Mouse (Mus musculus): Measurements from ENCODE around the gene Hsd17b3. TPM values are rescaled to one million over a fixed set of nuclear protein-coding genes. Genes with fewer than 3 reads are reported as not detected.

Gene Hsd17b3
- not detected for total RNA-seq (2021)

DNA sequence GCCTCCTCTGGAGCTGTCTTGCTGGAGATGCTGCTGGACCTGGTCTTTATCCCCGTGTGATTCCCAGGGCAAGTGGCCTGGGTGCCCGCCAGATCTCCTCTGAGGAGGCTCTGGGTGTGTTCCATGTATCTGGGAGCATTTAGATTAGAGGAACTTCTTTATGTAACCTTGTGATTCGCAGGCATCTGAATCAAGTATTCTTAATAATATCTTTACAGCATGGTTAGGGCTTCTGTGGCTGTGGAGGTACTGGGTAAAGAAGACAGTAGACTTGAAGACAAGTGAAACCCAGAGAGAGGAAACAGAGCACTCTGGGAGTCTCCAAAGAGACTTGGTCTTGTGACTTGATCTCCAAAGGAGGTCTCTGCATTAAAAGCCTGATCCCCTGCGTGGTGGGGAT is at the start of gene Hsd17b3:
Gene Hsd17b3 (minus strand): TSS at position 101 of the 400 bp plus-strand sequence.
- intact Hi-C loops (cut with DNase I) = no loop called here
- no peak for DNase-seq

DNA sequence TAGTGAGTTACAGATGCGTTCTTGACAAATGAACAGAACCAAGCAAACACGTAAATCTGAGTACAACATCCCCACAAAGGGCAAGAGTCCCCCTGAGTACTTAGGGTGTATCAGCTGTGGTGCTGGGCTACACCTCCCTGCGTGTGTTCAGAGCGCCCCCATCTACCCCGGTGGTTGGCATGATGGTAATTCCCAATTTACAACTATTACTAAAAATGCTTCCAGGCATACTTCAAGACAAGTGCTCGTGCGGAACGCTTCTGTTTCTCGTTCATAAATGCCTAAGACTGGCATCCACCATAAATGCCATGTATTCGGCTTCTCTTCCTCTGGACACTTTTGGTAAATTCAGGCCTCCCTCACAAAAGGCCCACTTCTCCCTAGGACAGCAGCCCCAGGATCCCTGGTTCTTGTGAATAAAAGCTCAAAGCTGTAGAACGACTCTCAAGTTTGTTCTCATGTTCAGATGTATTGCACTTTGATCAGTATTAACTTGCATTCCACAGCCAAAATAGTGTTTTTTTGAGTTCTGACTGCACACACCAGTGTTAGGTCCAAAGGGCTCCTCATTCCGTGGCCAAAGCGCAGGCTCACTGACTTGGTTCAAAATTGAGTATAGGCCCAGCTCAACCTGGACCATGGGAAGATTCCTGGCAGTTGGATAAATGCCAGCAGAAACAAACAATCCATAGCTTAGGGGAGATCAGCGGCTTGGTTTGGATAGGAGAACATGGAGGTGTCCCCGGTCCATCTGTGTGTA is 40.8 kb upstream of the Hsd17b3 start:
- intact Hi-C loops (cut with DNase I) = loop anchor here (2.0 kb wide), 1 partner anchor 29 kb away; no protein-coding TSS in a partner anchor
- peak; percentile 59 to 62 for DNase-seq

DNA sequence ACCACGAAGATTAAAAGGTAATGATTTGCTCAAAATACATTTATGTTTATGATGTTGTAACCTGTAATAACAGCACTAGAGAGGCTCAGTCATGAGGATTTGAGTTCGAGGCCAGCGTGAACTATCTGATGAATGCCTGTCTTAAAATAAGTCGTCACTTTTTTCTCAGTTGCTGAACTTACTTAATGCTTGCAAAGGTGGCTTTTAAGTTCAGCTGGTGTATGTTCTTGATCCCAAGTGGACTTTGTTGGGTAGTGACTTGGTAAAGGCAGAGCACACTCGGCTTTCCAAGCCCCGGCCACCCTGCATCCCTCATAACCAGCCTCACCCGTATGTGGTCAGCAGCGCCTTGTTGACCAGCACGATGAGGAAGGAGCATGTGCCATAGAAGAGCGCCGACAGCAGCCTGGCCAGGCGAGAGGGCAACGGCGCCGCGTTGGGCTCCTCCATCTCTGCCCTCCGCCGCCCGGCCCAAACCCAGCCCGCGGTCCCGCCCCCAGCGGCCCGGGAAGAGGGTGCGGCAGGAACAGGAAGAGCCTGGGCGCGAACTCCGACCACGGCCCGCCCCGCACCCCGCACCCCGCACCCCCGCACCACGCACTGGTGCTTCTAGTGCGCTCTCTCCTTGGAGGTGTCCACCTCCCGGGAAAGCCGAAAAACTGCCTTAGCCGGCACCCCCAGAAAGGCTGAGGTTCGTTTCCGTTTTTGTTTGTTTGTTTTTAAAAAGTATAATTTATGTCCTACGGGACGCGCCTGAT is 40.0 kb upstream of the Hsd17b3 start, which contains the start of gene Slc35d2:
Gene Slc35d2 (minus strand): TSS at position 511 of the 758 bp plus-strand sequence.
- intact Hi-C loops (cut with DNase I) = loop anchor here (2.0 kb wide), 1 partner anchor 28 kb away; no protein-coding TSS in a partner anchor
- peak; percentile 66 to 73 for DNase-seq

DNA sequence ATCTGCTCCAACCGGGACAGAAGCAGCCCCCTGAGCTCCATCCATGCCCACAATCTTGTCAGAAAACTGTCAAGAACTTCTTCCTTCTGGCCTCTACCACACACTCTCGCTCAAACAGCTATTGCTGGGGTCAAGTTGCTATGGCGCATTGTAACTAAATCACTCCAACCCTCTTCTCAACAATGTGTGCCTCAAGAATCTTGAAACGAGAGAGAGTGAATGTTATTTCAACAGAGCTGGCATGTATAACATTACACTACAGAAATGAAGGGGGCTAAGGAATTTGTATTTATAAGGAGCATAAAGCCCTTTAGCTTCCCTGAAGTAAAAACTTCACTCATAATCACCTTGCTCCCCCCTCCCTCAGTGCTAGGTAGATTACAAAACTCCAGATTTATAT is 37.3 kb upstream of the Hsd17b3 start:
- no peak for DNase-seq
- intact Hi-C loops (cut with DNase I) = no loop called here

DNA sequence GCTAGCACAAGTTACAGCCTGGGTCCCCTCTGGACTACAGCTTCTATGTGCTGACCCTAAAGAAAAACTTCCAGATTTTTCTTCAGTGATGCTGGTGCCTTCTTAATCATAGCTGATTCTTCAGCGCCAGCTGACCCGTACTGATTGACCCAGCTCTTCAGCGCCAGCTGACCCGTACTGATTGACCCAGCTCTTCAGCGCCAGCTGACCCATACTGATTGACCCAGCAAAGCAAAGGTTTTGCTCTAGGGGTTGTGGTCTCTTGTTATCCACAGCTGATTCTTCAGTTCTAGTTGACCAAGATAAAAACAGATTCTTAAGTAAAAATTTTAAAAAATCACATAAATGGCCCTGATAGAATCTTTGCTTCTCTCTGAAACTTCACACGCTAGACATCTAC is 35.9 kb upstream of the Hsd17b3 start:
- DNase-seq = no peak
- intact Hi-C loops (cut with DNase I) = no loop called here

DNA sequence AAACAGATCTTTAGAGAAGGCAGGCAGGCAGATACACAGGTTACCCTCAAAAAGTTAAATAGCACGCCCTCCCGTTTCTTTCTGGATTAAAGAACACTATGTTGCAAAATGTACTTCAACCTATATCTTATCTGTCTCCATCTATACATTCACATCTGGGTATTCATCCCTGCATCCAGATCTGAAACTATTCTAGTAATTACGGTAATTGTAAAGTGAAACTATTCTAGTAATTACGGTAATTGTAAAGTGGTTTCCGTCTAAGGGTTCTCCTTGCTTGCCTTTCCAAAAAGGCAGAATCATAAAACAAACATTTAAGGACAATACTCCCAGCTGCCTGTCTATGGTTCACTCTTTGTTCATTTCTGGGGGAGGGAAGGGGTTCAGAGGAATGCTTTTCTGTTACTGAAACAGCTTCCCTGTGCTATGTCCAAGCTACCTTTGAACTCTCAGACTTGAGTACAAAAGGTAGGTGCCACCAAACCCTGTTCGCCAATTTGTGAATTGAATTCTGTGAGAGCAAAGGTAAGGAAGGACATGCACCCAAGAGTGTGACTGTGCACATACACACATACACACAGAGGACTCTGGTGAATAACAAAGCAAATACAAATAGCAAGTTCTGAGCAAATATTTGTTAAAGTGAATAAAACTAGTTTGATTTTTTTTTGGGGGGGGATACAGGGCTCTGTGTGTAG is 34.6 kb upstream of the Hsd17b3 start:
- intact Hi-C loops (cut with DNase I) = no loop called here
- DNase-seq = no peak

DNA sequence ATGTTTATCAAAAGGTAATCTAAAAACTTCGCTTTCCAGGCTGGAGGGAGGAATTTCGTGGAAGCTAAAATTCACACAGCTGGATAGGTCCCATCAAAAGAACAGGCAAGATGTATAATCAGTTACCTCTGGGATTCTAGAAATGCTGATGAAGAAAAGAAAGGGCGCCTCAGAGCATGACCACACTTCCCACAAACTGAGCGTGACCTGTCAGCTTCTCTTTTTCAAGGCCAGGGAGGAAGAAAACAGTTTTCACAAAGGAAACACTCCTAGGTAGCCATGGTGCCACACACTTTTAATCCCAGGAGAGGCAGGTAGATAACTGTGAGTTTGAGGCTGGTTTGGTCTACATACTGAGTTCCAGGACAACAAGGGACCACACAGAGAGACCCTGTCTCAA is 31.7 kb upstream of the Hsd17b3 start:
- intact Hi-C loops (cut with DNase I) = no loop called here
- no peak for DNase-seq

DNA sequence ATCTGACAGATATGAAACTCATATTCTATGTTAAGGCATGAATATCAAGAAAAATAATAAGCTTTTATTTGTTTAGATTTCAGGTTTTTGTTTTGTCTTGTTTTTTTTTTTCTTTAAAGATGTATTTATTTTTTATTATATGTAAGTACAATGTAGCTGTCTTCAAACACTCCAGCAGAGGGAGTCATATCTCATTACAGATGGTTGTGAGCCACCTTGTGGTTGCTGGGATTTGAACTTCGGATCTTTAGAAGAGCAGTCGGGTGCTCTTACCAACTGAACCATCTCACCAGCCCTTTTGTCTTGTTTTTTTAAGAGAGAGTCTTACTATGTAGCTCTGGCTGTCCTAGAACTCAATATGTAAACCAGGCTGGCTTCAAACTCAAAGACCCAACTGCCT is 28.4 kb upstream of the Hsd17b3 start:
- intact Hi-C loops (cut with DNase I) = no loop called here
- no peak for DNase-seq

DNA sequence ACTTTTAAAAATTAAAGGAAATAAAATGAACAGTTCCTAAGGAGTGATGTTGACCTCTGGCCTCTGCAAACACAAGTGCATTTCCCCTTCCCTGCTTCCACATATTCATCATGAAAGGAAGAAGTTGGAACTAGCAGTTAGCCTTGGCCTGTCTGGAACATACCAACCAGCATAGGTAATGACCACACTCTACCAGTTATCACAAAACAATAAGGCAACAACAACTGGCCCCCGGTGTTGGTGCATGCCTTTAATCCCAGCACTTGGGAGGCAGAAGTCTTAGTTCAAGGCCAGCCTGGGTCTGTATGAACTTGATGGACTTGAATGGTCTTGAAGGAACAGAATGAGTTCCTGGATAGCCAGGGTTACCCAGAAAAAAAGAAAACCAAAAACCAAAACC is 21.4 kb upstream of the Hsd17b3 start:
- intact Hi-C loops (cut with DNase I) = no loop called here
- DNase-seq = no peak

DNA sequence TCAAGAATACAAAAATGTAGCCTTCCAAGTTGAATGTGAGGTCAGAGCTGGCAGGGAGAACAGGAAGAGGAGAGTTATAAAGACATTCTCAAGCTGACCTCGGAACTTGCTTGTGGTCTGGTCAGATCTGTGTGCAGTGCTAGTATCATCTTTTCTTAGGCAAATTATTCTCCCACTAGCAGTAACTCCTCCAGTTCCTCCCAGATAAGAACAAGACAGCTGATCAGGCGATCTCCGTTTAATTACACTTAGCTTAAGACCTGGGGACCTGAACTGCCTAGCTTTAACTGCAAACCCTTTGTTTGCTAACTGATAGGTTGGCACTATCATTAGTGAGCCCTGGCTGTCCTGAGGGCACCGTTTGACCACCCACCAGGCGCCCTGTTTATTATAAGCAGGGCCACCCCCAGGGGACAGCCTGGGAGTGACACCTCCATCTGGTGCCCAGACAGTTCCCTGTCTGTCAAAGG is 19.4 kb upstream of the Hsd17b3 start:
- intact Hi-C loops (cut with DNase I) = no loop called here

DNA sequence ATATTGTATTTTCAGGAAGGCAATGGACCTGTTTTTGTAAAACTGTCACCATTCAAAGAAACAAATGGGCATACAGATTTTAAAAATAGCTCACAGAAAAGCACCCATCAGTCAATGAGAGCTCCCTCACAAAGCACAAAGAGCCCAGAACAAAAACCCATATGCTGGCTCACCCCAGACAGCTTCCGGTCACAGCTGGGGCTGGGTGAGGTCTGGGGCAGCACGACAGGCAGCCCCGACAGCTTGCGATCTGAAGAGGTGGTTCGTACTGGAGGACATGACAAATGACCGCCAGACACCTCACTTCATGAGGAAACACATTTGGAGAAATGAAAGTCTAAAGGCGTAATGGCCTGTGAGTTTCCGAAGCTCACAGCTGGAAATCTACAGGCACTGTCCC is 18.5 kb upstream of the Hsd17b3 start:
- intact Hi-C loops (cut with DNase I) = no loop called here
- DNase-seq = no peak

More for the DNA sequence above, 19.4 kb upstream of the Hsd17b3 start:
- DNase-seq = peak; percentile 16 to 38

DNA sequence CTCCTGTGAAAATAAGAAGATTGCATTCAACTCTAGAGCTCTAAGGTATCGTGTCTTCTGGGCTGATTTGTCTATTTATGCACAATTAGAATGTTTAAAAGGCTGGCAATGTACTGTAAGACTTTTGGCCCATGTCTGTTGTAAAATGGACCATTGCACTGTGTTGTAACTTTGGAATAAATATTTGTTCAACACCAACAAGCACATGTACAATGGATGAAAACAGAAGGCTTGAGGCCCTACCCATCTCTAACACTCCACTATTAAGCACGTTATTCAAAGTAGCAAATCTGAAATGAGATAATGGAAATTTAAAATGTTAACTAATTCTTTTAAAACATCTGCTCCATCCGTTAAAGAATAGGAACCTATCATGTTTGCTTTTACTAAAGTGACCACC is 18.1 kb upstream of the Hsd17b3 start:
- intact Hi-C loops (cut with DNase I) = no loop called here
- no peak for DNase-seq

DNA sequence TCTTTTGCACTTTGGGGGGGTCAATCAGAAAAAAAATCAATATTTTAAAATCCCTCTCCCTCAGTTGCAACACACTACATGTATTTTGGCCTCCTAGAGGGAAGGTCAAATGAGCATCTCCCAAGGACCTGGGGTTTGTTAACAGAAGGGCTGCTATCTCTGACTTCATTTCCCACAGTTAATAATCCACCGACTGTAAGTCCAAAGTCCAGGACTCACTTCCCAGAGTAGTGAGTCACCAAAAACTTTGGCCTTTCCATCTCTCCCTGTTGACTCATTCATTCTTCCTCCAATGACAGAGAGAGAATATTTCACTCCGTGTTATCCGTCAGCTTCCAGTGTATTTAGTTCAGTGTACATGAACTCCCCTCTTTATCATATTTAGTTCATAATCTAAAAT is 16.7 kb upstream of the Hsd17b3 start:
- intact Hi-C loops (cut with DNase I) = no loop called here
- no peak for DNase-seq

DNA sequence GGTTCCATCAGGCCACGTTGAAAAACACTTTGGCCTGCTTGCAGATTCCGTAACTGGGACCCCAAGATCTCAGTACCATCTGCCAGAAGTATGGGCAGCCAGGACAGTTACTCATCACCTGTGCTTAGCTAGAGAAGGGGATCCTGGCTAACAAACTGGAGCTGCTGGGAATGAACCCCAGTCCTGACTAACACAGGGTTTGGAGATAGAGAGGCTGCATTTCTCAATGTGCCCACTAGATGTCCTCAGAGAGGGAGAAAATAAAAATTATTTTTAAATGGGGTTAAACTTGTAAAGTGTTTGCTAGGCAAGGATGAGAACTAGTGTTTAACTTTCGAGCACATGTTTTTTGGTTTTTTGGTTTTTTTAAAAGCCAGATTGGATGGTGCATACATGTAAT is 11.2 kb upstream of the Hsd17b3 start:
- intact Hi-C loops (cut with DNase I) = loop anchor here (1.0 to 2.0 kb wide), 3 partner anchors 29 to 206 kb away; partner anchors contain the start of gene Slc35d2
- DNase-seq = peak; percentile 43 to 71

DNA sequence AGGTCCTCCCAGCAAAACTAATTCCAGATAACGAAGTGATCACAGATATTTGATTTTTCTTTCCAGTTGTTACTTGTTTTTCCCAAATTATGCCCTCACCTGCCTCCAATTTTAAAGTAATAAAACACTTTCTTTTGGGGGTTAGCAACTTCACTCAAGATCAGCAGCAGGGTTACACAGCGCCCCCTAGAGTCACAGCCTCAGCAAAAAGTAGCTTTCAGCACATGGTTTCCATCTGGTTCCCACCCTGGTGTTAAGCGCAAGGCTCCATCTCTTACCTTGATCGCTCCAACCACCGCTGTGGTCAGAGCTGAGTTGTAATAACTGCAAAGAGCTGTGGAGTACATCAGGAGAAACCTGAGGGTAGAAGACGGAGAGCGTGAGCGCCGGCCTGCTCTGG is 10.0 kb upstream of the Hsd17b3 start:
- DNase-seq = peak in 1 of 2 experiments; percentile 38
- intact Hi-C loops (cut with DNase I) = no loop called here

DNA sequence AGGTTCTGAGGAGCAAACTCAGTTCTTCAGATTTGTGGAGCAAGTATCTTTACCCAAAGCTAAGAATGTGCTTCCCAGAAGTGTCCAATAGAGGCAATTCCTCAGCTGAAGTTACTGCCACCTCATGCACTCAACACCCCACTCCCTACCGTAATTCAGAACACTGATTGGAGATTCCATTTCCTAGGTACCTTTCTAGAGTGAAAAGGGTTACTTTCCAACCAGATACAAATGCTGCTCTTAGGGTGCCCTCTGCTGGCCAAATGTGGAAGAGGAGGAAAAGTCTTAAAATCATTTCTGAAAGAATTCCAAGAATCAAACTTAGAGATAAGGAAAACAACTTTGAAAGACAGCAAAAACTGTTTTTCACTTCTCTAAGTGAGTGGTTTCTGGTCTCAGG is 4.3 kb upstream of the Hsd17b3 start:
- intact Hi-C loops (cut with DNase I) = loop anchor here (2.0 kb wide), 1 partner anchor 43 kb away; no protein-coding TSS in a partner anchor
- peak; percentile 68 to 85 for DNase-seq

DNA sequence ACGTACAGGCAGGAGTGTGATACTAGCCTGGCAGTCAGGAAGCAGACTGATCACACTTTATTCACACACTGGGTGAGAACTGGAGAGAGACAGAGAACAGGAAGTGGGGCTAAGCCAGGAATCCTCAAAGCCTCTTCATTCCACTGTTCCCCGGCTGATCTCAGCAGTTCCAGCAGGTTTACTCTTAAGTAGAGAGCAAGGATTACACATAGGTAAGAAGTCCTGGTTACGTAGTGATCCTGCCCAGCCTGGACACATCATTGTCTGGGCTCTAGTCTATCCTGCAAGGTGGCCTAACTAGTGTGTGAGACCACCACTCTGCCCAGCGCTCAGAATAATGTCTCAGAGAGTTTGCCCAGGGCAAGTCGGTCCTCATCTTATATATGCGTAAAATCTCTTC is 3.7 kb upstream of the Hsd17b3 start:
- DNase-seq = no peak
- intact Hi-C loops (cut with DNase I) = loop anchor here (2.0 kb wide), 1 partner anchor 42 kb away; no protein-coding TSS in a partner anchor

DNA sequence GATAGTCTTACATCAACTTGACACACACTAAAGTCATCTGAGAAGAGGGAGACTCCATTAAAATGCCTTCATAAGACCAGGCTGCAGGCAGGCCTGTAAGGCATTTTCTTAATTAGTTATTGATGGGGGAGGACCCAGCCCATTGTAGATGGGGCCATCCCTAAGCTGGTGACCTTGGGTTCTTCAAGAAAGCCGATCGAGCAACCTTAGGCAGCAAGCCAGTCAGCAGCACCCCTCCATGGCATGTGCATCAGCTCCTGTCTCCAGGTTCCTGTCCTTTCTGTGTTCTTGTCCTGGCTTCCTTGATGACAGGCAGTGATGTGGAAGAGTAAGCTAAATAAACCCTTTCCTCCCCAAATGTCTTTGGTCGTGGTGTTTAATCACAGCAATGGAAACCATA is 3.1 kb upstream of the Hsd17b3 start:
- intact Hi-C loops (cut with DNase I) = loop anchor here (2.0 kb wide), 1 partner anchor 41 kb away; no protein-coding TSS in a partner anchor
- no peak for DNase-seq

DNA sequence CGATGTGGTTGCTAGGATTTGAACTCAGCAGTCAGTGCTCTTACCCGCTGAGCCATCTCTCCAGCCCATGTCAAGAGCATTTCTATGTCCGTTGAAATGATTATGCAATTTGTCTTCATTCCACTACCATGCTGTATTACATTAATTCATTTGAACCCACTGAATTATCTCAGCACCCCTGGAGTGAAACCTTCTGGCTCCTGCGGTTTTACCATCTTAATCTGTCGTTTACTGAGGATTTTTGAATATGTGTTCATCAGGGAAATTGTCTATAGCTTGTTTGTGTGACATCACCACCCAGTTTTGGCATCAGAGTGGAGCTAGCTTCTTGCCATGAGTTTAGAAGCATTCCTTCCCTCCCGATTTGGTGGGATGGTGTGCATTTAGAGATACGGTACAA is 2.0 kb upstream of the Hsd17b3 start:
- no peak for DNase-seq

DNA sequence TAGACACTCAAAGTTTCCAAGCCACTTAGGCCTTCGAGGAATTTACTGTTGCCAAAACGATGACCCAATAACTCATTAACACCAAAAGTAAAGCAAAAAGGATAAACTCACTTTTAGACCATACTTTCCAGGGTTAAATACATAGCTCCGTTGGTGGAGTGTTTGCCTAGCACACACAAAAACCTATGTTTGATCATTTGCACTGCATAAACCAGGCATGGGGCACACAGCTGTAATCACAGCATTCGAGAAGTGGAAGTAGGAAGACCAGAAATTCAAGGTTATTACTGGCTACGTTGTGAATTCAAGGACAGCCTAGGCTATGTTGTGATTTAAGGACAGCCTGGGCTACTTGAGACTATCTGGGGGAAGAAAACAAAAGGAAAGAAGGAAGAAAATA is 1.2 kb upstream of the Hsd17b3 start:
- intact Hi-C loops (cut with DNase I) = no loop called here
- no peak for DNase-seq

More for the DNA sequence above, 2.0 kb upstream of the Hsd17b3 start:
- intact Hi-C loops (cut with DNase I) = no loop called here

DNA sequence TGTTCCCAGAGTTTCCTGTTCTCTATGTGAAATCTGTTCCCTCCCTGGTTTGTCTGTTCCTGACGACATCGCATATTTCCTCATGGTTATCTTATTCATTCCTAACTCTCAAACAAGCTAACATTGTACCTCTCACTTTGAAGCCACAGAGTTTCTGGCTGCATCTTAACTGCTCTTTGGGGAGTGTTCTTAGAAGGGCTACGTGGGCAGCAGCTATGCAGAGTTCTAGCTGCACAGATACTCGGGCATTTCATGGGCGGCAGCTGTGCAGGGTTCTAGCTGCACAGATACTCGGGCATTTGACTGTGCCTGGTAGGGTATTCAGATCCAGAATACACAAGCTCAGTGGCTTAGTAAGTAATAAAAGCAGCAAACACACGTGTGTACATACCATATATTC is 973 bp downstream of the Hsd17b3 start:
- no peak for DNase-seq
- intact Hi-C loops (cut with DNase I) = no loop called here

All from heart, postnatal 10 days (tissue).